Mouse (Mus musculus) fibroblast of lung, adult 2 months (primary cell): ENCODE measurements around the gene Tmcc2.

Source experiments
- DNase-seq: peaks from one replicate; pipeline ENCODE4 v3.0.0-alpha.2; 2011; ENCODE audit warnings: low read depth

Tmcc2 gene

DNA sequence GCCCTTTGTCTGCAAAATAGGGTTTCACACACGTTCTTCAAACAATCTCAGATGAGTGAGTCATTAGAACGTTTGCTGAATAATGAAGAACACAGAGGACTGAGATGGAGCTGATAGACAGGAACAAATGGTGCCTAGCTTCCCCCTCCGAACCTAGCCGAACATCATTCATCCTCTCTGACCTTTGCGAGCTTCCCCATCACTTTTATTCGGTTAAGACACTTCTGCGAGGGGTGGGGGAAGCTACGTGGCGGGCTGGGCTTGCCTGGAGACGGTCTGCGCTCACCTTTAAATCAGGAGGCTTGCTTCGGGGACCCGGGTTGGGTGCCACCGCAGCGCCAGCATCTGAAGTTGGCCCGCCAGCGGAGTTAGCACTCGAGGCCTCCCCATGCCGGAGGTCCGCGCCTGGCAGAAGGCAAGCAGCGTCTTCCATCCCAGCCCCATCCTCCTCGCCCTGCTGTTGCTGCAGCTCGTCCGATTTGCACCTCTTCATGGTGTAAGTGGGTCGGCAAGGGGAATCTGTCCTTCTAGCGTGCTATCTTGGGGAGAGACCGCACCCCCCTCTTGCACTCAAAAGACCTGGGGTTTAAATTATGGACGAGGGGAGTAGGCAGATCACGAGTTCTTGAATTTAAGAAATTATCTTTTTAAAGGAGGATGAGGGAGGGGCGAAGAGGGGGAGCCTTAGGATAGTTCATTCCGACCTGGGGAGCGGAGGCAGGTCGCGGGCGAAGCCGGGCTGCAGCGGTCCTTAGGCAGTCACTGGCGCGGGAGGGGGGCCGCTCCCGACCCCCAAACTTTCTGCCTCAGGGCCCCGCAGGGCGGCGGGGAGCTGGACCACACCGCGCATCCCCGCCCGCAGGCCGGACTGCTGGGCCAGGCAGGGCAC is at the start of gene Tmcc2:
Gene Tmcc2, minus strand, starts transcription at position 591 of the 889 bp plus-strand sequence.
- no peak for DNase-seq

DNA sequence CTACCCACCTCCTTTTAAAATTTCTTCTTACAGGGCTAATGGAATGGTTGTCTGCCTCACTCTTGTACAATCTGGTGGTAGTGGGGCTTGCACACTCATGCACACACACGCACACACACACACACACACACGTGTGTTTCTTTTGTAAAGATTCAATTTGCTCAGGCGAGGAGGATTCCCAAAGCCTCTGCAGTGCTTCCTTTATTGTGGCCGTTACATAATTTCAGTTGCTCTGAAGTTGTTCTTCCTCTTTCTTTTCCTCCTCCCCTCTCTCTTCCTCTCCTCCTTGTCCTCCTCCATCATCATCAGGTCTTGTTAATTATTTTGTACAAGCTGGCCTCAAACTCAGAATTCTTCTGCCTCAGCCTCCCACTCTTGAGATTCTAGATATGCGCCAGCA is 46.3 kb upstream of the Tmcc2 start:
- DNase-seq, result no peak

DNA sequence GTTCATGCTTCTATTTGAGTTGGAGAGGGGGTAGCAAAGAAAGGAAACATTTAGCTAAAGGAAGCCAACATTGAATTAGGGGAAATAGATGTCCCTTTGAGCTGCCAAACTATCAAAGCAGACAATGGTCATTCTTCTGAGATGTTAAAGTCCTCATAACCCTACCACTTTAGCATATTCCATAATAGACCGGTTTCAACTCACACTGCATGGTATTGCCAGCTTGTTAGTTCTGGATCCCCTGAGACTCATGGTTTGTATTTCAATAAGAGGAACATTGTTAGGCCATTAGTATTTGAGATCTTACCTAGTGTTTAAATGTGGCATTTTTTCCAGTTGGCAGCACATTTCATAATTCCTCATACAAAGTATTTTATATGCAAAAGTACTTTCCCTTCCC is 45.9 kb upstream of the Tmcc2 start:
- DNase-seq, result no peak

DNA sequence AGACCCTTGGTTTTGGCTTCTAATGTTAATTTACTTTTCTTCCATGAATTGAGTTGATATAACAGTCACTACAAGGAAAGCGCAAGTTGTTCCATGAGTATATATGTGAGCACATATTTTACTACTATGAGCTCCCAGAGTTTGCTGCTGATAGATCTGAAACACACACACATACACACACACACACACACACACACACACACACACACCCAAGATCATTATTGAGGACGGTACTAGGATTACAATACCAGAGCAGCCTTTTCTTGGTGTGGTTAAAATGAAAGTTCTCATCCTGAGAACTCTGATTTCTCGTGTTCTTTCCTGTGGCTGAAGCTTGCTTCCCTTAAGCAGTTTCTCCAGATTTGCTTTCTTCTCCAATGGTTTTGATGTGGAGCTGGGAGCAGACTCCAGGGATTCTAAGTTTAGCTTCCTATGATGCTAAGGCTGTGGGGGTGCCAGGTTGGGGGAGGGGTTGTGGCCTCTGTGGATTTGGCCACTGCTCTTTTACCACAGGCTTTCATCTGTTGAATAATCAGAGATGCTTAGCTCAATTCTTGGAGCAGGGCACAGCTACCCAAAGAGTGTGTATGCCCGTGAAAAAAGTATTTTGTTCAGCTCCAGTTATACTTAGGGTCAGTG is 45.4 kb upstream of the Tmcc2 start:
- DNase-seq, result peak; percentile 56

DNA sequence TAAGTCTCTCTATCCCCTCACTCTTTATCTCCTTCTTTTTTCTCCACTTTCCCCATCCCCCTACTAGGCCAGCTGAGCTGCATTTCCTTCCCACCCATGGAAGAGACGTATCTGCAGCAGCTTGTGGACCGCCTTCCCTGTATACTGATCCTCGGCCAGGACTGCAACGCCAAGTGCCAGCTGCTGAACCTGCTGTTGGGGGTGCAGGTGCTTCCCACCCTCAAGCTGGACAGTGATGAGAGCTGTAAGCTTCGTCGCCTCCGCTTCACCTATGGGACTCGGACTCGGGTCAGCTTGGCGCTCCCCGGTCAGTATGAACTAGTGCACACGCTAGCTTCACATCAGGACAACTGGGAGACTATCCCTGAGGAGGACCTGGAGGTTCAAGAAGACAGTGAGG is 43.0 kb upstream of the Tmcc2 start:
- DNase-seq, result no peak

DNA sequence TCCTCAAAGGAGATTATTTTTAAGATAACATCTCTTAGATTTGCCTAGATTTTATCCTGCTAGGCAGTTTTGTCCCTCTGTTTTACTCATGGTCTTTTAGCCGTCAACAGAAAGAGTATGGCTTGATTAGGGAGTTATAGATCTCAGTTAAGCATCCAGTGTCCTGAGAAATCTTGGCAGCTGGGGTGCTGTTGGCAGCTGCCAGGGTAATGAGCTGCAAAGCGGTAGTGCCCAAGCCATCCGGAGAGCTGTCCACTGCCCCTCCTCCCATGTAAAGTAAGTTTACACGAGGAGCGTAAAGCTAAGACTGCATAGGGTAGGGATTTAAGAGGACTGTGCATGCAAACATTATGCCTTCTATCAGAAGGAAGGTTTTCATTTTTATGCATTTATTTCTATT is 42.3 kb upstream of the Tmcc2 start:
- DNase-seq, result no peak

DNA sequence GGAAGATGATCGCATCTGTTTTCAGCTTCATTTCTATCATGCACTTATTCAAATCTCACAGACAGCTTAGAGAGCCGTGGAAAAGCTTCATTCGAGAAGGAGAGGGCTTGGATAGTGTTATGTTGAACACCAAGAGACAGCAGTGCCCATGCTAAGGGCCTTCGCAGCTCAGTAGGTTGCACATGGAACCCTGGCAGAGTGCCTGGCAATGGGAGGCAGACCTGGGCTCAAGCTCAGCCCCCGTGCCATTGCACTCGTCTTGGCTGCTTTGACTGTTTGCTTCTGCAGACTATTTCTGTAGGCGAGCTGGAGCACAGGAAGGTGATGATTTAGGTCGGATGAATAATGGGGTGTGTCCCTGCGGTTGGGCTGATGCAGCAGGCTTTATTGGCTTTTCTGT is 40.6 kb upstream of the Tmcc2 start:
- DNase-seq, result peak; percentile 27

DNA sequence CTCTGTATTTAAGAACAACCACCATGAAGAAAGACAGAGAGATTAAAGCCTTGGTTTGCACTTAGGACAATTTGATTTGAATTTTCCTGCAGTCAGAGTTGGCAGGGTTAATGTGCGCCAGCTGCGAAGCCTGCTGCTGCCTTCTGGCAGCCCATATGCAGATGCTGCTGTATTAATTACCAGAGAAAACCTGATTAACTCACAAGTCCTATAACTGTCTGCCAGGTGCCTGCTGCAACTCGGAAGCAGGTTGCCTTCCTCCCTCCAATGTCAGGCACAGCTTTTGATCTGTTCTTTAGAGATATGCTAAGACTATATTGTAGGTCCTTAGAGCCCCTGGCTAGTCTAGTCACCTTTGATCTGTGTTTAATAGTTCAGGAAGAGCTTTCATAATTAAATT is 39.7 kb upstream of the Tmcc2 start:
- no peak for DNase-seq

DNA sequence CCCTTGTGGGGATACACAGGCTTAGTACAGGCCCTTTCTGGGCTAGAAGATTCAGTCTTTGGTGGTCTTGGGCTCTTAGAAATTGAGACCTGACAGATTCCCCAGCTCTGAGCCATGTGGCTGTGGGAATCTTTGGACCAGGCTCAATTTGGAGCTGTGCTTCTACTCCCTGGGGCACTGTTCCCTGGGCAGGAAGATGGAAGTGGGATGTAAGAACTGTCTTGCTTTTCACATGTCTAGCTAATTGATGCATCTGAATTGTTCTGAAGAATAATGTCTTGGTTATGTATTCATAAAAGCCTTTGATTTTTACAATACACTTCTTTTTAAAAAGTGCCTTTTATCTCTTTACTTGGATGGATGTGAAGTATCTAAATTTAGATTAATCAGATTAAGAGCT is 34.5 kb upstream of the Tmcc2 start:
- DNase-seq, result no peak

DNA sequence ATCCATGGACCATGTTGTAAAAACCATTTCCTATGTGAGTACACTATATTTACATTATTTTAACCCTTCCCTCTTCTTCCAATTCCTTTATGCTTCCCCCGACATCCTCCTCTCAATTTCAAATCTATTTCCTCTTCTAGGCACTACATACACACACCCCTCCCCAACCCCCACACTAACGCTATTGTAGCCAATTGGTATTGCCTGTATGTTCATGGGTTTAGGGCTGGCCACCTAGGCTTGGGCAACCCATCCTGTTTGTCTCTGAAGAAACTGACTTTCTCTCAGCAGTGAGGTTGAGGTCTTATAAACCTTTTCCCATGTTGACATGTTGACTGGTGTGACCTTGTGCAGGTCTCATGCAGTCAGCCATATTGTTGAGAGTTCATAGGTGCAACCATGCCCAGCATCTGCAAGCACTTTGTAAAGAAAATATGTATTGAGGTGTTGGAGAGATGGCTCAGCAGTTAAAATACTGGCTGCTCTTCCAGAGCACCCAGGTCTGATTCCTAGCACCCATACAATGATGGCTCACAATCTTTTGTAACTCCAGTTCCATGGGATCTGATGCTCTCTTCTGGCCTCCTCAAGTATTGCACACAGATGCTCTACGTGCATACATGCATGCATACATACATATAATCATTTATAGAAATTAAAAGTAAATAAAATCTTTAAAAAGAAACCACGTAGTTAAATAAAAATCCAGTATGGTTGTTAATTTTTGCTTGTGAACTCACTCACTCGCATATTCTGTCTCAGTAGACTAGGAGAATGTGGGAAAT is 32.0 kb upstream of the Tmcc2 start:
- no peak for DNase-seq

DNA sequence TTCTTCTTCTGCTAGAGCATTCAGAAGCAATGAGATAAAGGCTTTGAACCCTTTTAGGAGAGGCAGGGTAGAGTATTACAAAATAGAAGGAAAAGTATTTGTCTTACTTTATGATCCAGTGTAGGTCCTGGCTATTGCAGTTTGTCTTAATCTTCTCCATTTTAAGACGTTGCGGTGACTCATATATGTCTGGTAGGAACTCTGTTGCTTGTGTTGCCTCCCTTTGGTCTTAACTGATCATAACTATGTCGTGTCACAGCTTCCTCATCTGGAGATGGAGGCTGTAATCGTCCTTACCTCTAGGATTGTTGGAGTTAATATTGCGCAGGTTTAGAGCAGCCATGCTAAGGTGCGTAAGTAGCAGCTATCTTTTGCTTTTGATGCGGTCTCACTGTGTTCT is 29.6 kb upstream of the Tmcc2 start:
- no peak for DNase-seq

DNA sequence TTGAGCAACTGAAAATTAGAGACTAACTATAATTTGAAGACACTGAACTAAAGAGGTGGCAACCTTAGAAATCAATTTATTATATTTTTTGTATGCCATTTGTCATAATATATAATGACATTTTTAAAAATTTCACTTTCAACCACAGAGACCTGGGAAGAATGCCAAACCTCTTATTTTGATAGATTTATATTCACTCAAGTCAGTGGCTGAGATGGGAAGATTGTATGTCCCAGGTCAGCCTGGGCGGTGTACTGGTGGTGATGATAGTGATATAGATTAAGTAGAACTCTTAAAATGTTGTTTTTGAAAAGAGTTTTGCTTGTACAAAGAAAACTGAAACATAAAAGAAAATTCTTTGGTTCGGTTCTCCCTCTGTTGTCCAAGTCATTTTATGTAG is 29.1 kb upstream of the Tmcc2 start:
- no peak for DNase-seq

DNA sequence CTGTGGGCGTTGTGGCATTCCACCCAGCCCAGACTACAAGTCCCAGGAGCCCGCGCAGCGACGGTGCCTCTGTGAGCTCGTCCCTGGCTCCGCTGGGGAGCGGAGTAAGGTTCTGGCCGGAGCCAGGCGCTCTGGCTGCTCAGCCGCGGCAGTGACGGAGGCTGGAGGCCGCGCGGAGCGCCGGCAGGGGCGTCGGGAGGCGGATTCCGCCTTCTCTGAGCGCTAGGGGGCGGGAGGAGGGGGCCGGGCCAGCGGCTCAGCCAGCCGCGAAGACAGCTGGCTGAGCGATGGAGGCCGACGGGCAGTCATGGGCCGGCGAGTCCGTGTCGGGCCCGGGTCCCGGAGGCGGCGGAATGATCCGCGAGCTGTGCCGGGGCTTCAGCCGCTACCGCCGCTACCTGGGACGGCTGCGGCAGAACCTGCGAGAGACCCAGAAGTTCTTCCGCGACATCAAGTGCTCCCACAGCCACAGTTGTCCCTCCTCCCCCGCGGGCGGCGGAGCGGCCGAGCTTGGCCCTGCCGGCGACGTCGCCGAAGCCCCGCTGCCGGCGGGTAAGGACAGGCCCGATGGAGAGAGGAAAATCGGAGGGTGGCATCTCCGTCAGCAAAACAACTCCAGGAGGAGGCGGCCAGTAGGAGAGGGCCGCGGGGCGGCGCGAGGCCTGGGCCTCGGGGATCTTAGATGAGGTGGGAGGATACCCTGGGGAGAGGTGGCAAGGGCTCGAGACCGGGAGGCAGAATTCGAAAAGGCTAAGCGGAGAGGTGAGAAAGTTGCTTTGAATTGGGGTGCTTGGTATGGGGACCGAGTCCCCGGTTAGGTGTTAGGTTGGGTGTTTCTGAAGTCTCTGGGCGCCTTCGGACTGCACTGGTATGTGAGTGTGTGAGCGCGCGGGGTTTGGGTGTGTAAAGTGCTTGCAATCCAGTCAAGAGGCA is 26.5 kb upstream of the Tmcc2 start, which contains the start of gene Dstyk:
Gene Dstyk, plus strand, starts transcription at position 237 of the 933 bp plus-strand sequence.
- peak; percentile 87 for DNase-seq

DNA sequence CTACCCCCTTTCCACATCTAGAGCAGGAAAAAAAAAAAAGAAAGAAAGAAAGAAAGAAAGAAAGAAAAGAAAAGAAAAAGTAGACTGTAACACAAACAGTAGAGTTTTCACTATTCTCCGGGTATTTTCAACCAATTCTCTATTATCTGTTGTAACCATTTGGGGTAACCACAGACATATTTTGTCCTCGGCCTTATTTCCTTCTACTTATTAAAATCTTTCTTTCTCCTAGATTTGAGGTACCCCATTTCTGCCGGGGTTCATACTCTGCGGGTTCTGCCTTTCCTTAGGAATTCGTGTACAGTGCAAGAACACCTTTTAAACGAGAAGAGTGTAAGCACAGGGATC is 25.8 kb upstream of the Tmcc2 start:
- DNase-seq, result no peak

DNA sequence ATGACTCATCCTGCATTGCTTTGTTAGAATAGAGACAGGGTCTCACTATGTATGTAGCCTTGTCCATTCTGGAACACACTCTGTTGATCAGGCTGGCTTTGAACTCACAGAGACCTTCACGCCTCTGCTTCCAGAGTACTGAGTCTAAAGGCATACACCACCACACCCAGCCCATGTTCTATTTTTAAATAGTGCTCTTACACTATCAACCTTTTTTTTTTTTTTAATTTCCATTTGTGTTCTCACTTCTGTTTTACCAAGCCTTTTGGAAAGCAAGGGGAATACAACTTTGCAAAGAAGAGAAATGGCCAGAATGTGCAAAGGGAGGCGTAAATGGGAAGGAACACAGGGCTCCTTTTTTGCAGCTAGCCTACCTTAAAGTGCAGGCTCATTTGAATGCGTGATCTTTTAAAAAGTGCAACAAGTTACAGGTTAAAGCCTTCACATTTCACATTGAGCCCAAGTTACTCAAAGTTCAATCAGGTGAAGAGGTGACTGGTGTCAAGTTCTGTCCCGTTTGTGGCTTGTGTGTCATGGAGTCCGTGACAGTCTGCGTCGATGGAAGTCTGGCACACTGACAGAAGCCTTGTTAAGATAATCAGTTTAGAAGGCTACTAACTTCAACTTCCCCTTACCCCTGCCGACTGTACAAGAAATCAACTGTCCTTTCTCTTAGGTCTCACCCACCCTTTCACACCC is 25.3 kb upstream of the Tmcc2 start:
- DNase-seq, result no peak

DNA sequence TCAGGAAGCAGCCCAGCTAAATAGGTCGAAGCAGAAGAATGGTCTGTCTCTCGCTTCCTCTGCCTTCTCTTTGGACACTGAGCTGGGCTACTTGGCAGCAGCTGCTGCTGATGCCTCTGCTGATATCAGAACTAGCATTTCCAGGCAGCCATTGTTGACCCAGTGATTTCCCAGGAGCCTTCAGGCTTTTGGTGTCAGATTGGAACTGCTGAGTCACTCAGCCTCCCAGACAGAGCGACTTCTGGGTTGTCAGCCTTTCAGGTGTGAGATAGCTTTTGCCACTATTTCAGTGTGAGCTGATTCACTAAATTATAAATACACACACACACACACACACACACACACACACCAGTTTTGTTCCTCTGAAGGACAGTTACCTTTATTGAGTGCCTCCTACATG is 19.6 kb upstream of the Tmcc2 start:
- DNase-seq, result no peak

DNA sequence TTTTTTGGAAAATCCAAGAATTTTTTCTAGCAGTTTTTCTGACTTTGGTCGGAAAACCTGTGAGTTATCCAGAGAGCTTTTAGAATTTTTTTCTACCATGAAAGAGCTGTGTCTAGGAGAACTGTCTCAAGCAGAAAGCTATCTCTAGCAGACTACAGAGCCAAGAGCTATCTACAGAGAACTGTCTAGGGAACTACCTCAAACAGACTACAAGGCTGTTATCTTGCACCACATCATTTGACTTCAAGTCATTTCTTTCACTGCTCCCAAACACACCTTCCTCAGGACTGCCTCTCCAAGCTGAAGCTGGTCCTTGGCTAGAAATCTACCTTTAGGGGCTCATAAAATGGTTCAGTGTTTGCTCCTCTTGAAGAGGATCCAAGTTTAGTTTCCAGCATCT is 10.8 kb upstream of the Tmcc2 start:
- no peak for DNase-seq

DNA sequence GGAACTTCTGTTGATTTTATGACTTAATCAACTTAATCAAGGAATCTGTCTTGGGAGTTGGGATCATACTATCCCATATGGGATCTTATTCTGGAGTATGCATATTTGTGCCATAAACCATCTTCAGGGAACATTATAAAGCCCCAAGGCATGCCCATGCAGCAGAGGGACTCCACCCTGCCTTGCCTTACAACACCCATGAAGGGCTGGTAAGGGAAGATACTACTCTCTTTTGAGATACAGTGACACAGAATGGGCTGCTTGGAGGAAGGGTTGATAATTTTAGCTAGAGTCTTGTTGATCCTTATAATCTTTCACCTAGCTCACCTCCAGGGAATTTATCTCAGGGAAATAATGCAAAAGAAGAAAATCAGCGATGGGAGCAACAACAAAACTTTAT is 9.5 kb upstream of the Tmcc2 start:
- DNase-seq, result no peak

DNA sequence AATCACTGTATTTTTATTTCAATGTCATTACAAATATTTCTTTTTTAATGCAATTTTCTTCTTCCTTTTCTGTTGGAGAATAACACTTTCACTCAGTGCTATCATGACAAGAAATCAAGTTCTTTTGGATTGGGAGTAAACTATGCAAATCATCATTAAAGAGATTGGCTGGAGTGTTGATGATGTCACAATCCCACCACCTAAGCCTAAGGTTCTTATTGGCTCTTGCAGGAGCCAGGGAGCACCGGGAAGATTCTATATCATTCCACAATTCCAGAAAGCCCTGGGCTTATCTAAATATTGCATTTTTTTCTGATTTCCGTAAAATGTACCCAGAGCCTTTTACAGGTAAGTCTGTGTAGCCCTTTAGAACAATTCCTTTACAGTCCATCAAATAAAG is 5.6 kb upstream of the Tmcc2 start:
- DNase-seq, result no peak

DNA sequence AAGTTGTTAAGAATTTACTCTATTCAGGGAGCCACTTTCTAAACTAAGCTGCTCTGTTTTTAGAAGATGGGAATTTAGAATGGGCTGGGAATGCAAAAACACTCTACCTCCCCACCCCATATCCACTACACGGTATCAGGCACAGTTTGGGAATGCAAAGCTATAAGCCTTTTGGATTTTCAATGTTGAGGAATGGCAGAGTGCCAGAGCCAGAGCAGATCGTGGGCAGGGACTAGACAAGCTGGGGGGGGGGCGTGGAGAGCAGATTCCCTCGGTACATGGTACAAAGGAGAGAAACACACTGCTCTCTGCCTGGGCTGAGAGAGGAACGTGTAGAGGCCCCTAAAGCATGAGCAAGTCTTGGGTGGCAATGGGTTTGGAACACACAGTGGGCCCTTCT is 1.8 kb upstream of the Tmcc2 start:
- DNase-seq, result no peak

DNA sequence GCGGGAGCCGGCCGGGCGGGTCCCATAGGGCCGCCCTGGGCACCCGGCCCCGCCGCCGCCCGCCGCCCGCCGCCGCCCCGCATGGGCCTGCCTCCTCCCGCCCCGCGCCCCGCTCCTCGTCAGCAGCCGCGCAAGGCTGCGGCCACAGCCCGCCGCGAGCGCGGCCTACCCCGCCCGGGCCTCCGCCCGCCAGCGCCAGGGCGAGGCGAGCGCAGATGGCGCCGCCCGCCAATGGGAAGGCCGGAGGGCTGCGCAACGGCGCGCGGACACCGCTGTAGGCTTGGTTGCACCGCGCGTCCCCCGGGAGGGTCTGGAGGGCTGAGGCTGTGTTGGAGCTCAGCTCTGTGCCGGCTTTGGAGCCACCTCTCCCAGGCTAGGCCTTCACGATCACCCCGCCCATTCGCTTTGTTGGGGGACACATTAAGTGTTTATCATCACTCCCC is 520 bp upstream of the Tmcc2 start:
- no peak for DNase-seq
